Mouse (Mus musculus): ENCODE measurements at regions not wholly inside any gene's neighbourhood (a gene's known extent, or its start where the extent isn't known, plus 50 kb on each side); places are given as distances from the start of the nearest gene placed in this dataset.

- no peak for DNase-seq (ENCODE audit: low spot score)
Measured at GRCm38 (mm10) chr5:28562917-28563316, 95.9 kb upstream of the Shh start.

- DNase-seq (ENCODE audit: low spot score), result no peak
Measured at GRCm38 (mm10) chr5:28553543-28553942, 86.5 kb upstream of the Shh start.

GRCm38 (mm10) chr5:28530202-28530855, 63.3 kb upstream of the Shh start:
- DNase-seq (ENCODE audit: low spot score), result peak; percentile 52

- no peak for DNase-seq (ENCODE audit: low spot score)
Measured at GRCm38 (mm10) chr5:28526435-28526834, 59.4 kb upstream of the Shh start.

GRCm38 (mm10) chr5:28520800-28521707, 54.0 kb upstream of the Shh start:
- peak; percentile 32 for DNase-seq (ENCODE audit: low spot score)

GRCm38 (mm10) chr5:28519059-28519543, 52.0 kb upstream of the Shh start:
- no peak for DNase-seq (ENCODE audit: low spot score)

All from urinary bladder, postnatal 25 days (tissue).